Mouse (Mus musculus) kidney, embryonic 15.5 days (tissue): ENCODE data around the gene Hcar1. TPM values are rescaled to one million over a fixed set of nuclear protein-coding genes. Genes with fewer than 3 reads are reported as not detected.

Experiments used
- ATAC-seq: fragments of 200-750 bp; cut with Nextera tagmentation; replicated peaks from 2 replicates; pipeline ENCODE4 v1.8.0; 2017; ENCODE audit warnings: moderate TSS enrichment; ENCODE audit not compliant: low FRiP score
- H3K27ac ChIP-seq: fragments of 300-500 bp; sonication (generic); 2 replicates; pipeline ENCODE4 v1.5.1; 2015; ENCODE audit warnings: mild to moderate bottlenecking, inconsistent platforms
- H3K27me3 ChIP-seq: fragments of 300-500 bp; sonication (generic); 2 replicates; pipeline ENCODE4 v1.6.1; 2015; ENCODE audit warnings: inconsistent platforms
- H3K36me3 ChIP-seq: fragments of 300-500 bp; sonication (generic); 2 replicates; pipeline ENCODE4 v1.6.1; 2015; ENCODE audit warnings: inconsistent platforms
- H3K4me1 ChIP-seq: fragments of 300-500 bp; sonication (generic); 2 replicates; pipeline ENCODE4 v1.6.1; 2015; ENCODE audit warnings: inconsistent platforms
- H3K4me2 ChIP-seq: fragments of 300-500 bp; sonication (generic); 2 replicates; pipeline ENCODE4 v1.6.1; 2015; ENCODE audit warnings: moderate library complexity, mild to moderate bottlenecking, inconsistent platforms
- H3K4me3 ChIP-seq: fragments of 300-500 bp; sonication (generic); replicated peaks from 2 replicates; pipeline ENCODE4 v1.5.1; 2015; ENCODE audit warnings: mild to moderate bottlenecking, inconsistent platforms
- H3K9ac ChIP-seq: fragments of 300-500 bp; sonication (generic); 2 replicates; pipeline ENCODE4 v1.6.1; 2015; ENCODE audit warnings: mild to moderate bottlenecking, inconsistent platforms
- H3K9me3 ChIP-seq: fragments of 300-500 bp; sonication (generic); replicated peaks from 2 replicates; pipeline ENCODE4 v1.6.1; 2016; ENCODE audit warnings: inconsistent platforms
- WGBS: fragments of 180-500 bp; shearing (Covaris S2); methylation state at CpG from one replicate; pipeline ENCODE4 v1.1.7; 2015; ENCODE audit warnings: mixed read lengths; 5-methylcytosine and 5-hydroxymethylcytosine counted together
- polyA plus RNA-seq: library from polyadenylated mRNA; unstranded; fragments of >200 nt; fragmentation: Nextera tagmentation; extraction: Ambion mirVana; gene quantifications from 2 replicates; pipeline ENCODE4 v1.2.1, GENCODE M21; 2015

Hcar1 gene
- polyA plus RNA-seq, 1 experiment from 2014 or later, result 2.0 TPM

DNA sequence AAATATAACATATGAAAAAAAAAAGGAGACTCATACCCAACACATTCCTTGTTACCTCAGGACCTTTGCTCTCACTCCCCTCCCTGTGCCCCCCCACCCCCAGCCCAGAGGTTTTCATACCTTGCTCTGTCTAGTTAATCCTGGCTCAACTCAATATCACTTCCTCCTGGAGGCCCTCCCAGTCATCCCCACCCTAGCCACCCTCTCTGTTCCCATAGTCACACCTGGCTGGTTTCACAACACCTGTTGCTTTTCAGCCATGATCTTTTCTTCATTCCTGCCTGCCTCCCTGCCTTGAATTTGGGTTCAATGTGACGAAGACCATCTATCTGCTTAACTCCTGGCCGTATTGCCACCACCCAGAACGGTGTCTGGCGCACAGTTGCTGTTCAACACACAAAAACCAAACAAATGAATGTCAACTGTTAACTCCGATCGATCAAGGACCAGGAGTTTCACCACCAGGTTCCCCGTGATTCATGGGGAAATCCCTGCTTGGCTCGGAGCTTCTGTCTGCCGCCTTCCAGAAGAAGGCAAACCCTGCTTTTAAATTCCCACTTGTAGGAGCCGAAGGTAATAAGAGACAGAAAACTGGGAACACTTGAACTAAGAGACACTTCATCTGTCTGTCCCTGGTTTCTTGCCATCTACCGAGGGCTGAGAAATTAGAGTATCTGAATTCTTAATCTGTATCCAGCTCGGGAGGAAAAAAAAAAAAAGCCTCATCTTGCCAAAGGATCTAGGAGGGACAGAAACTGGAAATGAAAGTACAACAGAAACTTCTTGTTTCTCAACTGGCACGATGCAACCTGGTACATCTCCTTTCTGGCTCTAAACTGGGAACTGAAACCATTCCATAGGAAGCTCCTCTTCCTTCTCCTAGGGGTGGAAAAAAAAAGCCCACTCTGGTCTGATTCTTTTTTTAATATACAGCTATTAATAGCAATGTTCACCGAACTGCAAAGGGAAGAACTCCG, 17.2 kb downstream of the Hcar1 start:
- Histone ChIP-seq H3K9ac (no peak overlapping the region), H3K36me3 (no peaks in the 10 kb centered on the region), H3K4me1 (peaks cover 17% of the 10 kb centered on the region), H3K4me2 (no peak overlapping the region), H3K27ac (no peak overlapping the region), H3K27me3 (no peaks in the 10 kb centered on the region), H3K9me3 (no peaks in the 10 kb centered on the region), H3K4me3 (no peak overlapping the region)
- no peak for ATAC-seq
- 71% methylated on average over 15 of the region's 15 CpGs for WGBS

- Histone ChIP-seq H3K27ac (no peak overlapping the region), H3K27me3 (no peaks in the 10 kb centered on the region), H3K4me3 (no peak overlapping the region), H3K4me1 (peaks cover 17% of the 10 kb centered on the region), H3K9ac (no peak overlapping the region), H3K9me3 (no peaks in the 10 kb centered on the region), H3K36me3 (no peaks in the 10 kb centered on the region), H3K4me2 (no peak overlapping the region)
- no peak for ATAC-seq
- 69% methylated on average over 11 of the region's 11 CpGs for WGBS
Observed at GRCm38 (mm10) chr5:123858798-123859197, 21.0 kb downstream of the Hcar1 start.

GRCm38 (mm10) chr5:123854511-123854910, 25.3 kb downstream of the Hcar1 start:
- no peaks in the 10 kb centered on the region for H3K36me3 ChIP-seq
- no peak overlapping the region for H3K27ac ChIP-seq
- H3K4me1 ChIP-seq, result peaks cover 11% of the 10 kb centered on the region; the same call in 1 of the 2 replicates
- ATAC-seq, result no peak
- no peak overlapping the region for H3K4me2 ChIP-seq
- H3K4me3 ChIP-seq, result no peak overlapping the region
- 82% methylated on average over 9 of the region's 9 CpGs for WGBS
- H3K9ac ChIP-seq, result no peak overlapping the region
- no peaks in the 10 kb centered on the region for H3K9me3 ChIP-seq
- no peaks in the 10 kb centered on the region for H3K27me3 ChIP-seq

GRCm38 (mm10) chr5:123853877-123854504, 25.8 kb downstream of the Hcar1 start:
- H3K27me3 ChIP-seq, result no peaks in the 10 kb centered on the region
- WGBS, result 83% methylated on average over 11 of the region's 11 CpGs
- no peak overlapping the region for H3K9ac ChIP-seq
- no peaks in the 10 kb centered on the region for H3K36me3 ChIP-seq
- H3K4me2 ChIP-seq, result no peak overlapping the region
- H3K9me3 ChIP-seq, result no peaks in the 10 kb centered on the region
- no peak overlapping the region for H3K4me3 ChIP-seq
- H3K4me1 ChIP-seq, result peaks cover 8% of the 10 kb centered on the region; the same call in 1 of the 2 replicates
- H3K27ac ChIP-seq, result no peak overlapping the region
- no peak for ATAC-seq

- Histone ChIP-seq H3K4me1 (peaks cover 6% of the 10 kb centered on the region; the same call in 1 of the 2 replicates), H3K27me3 (no peaks in the 10 kb centered on the region), H3K4me2 (no peak overlapping the region), H3K9ac (no peak overlapping the region), H3K4me3 (no peak overlapping the region), H3K36me3 (no peaks in the 10 kb centered on the region), H3K9me3 (no peaks in the 10 kb centered on the region), H3K27ac (no peak overlapping the region)
- 14% methylated on average over 2 of the region's 2 CpGs for WGBS
- ATAC-seq, result 0 out of 2 replicates have a peak, but pooled peaks have one; percentile 40
Observed at GRCm38 (mm10) chr5:123851398-123851797, 28.4 kb downstream of the Hcar1 start.

- Histone ChIP-seq H3K4me2 (peak overlapping the region; percentile 20), H3K4me3 (no peak overlapping the region), H3K9me3 (no peaks in the 10 kb centered on the region), H3K9ac (no peak overlapping the region), H3K27me3 (no peaks in the 10 kb centered on the region), H3K27ac (no peak overlapping the region; the same call in 1 of the 2 replicates), H3K36me3 (no peaks in the 10 kb centered on the region), H3K4me1 (peaks cover 18% of the 10 kb centered on the region)
- ATAC-seq, result no peak
- 71% methylated on average over 14 of the region's 14 CpGs for WGBS
Observed at GRCm38 (mm10) chr5:123844316-123844715, 35.5 kb downstream of the Hcar1 start.

DNA sequence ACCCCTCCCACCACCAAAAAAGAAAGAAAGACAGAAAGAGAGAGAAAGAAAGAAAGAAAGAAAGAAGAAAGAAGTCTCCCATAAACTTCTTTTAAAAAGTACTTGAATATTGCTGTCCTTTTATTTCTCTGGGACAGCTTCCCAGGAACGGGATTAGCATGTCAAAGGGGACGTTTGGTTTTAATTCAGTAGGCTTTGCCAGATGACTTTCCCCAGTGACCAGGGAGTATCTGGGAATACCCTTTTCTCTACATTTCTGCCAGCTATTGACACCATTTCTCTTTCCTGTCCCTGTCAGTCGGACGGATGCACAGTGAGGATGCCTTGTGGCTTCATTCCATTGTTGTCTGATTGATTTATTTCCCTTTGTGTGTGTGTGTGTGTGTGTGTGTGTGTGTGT, 36.0 kb downstream of the Hcar1 start:
- Histone ChIP-seq H3K9ac (no peak overlapping the region), H3K27me3 (no peaks in the 10 kb centered on the region), H3K4me2 (no peak overlapping the region), H3K4me3 (no peak overlapping the region), H3K9me3 (no peaks in the 10 kb centered on the region), H3K4me1 (peaks cover 18% of the 10 kb centered on the region), H3K27ac (peak overlapping the region; percentile 32; the same call in 1 of the 2 replicates), H3K36me3 (no peaks in the 10 kb centered on the region)
- WGBS, result 45% methylated on average over 4 of the region's 4 CpGs
- no peak for ATAC-seq

- Histone ChIP-seq H3K4me3 (no peak overlapping the region), H3K9ac (no peak overlapping the region), H3K9me3 (no peaks in the 10 kb centered on the region), H3K27me3 (no peaks in the 10 kb centered on the region), H3K4me1 (peaks cover 23% of the 10 kb centered on the region), H3K36me3 (no peaks in the 10 kb centered on the region), H3K27ac (no peak overlapping the region), H3K4me2 (no peak overlapping the region)
- no peak for ATAC-seq
- 85% methylated on average over 3 of the region's 3 CpGs for WGBS
Observed at GRCm38 (mm10) chr5:123842935-123843282, 36.9 kb downstream of the Hcar1 start.

DNA sequence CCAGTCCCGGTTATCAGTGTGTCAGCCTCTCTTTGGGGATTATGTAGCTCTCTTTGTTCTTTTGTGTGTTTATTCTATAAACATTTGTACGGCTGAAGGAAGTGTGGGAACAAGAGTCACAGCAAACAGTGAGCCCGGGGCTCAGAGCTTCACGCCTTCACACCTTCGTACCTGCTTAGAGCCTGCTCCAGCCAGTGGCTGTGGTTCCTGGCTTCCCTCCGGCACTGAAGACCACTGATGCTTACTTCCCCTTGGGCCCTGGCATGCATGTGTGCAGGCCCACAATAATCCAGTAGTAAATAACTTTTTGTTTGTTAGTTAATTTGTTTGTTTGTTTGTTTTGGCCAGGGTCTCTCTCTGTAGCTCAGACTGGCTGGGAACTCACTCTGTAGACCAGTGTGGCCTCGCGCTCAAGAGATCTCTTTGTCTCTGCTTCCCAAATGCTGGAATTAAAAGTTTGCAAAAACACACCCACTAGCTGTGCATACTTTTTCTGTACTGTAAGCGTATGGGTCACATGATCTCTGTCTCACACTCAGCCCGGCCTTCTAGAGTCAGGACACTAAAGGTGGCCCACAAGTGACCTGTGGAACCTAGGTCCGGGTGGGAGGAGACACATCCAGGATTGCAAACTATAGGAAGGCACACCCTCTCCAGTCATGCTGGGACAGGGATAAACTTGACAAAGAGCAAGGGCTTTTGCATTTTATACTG, 37.4 kb downstream of the Hcar1 start:
- no peak overlapping the region for H3K9ac ChIP-seq
- 47% methylated on average over 11 of the region's 11 CpGs for WGBS
- ATAC-seq, result no peak
- H3K4me1 ChIP-seq, result peaks cover 27% of the 10 kb centered on the region
- H3K4me3 ChIP-seq, result no peak overlapping the region
- H3K36me3 ChIP-seq, result no peaks in the 10 kb centered on the region
- no peak overlapping the region for H3K4me2 ChIP-seq
- H3K27me3 ChIP-seq, result no peaks in the 10 kb centered on the region
- H3K9me3 ChIP-seq, result no peaks in the 10 kb centered on the region
- no peak overlapping the region for H3K27ac ChIP-seq

DNA sequence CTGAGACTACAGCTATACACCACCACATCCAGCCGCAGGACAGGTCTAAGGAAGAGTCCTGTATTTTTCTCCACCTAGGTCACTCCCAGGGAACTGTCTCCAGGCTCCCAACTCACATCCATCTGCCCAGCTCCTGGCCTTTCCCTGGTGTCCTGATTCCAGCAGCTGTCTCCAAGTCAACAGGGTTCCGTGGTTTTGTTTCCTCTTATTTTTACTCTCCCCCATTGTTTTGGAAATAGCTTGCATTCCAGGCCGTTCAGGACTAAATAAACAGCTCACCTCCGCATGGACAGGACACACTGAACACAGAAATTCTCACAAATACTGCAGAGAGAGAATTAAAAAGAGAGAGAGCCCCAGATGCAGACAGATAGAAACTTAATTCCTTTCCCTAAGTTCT, 42.4 kb downstream of the Hcar1 start:
- peaks cover 18% of the 10 kb centered on the region for H3K4me1 ChIP-seq
- no peak overlapping the region for H3K4me2 ChIP-seq
- no peaks in the 10 kb centered on the region for H3K36me3 ChIP-seq
- 43% methylated on average over 4 of the region's 4 CpGs for WGBS
- no peak overlapping the region for H3K4me3 ChIP-seq
- no peak for ATAC-seq
- no peaks in the 10 kb centered on the region for H3K27me3 ChIP-seq
- no peak overlapping the region for H3K9ac ChIP-seq
- 0 out of 2 replicates have a peak overlapping the region, but pooled peaks have one; percentile 35 for H3K27ac ChIP-seq
- H3K9me3 ChIP-seq, result no peaks in the 10 kb centered on the region

- Histone ChIP-seq H3K27me3 (no peaks in the 10 kb centered on the region), H3K27ac (no peak overlapping the region), H3K4me1 (peaks cover 13% of the 10 kb centered on the region), H3K9ac (no peak overlapping the region), H3K9me3 (no peaks in the 10 kb centered on the region), H3K4me3 (no peak overlapping the region), H3K4me2 (no peak overlapping the region), H3K36me3 (no peaks in the 10 kb centered on the region)
- 79% methylated on average over 3 of the region's 3 CpGs for WGBS
- no peak for ATAC-seq
Observed at GRCm38 (mm10) chr5:123834836-123835235, 45.0 kb downstream of the Hcar1 start.

GRCm38 (mm10) chr5:123832309-123832708, 47.5 kb downstream of the Hcar1 start:
- H3K9ac ChIP-seq, result no peak overlapping the region
- H3K27ac ChIP-seq, result no peak overlapping the region
- no peak overlapping the region for H3K4me2 ChIP-seq
- WGBS, result 90% methylated on average over 7 of the region's 7 CpGs
- H3K36me3 ChIP-seq, result no peaks in the 10 kb centered on the region
- no peaks in the 10 kb centered on the region for H3K9me3 ChIP-seq
- peaks cover 6% of the 10 kb centered on the region; the same call in 1 of the 2 replicates for H3K4me1 ChIP-seq
- H3K4me3 ChIP-seq, result no peak overlapping the region
- ATAC-seq, result no peak
- no peaks in the 10 kb centered on the region for H3K27me3 ChIP-seq
